Mouse (Mus musculus): ENCODE results near the gene Olfr982. TPM values are rescaled to one million over a fixed set of nuclear protein-coding genes. Genes with fewer than 3 reads are reported as not detected.

Olfr982 gene
- polyA plus RNA-seq (2015; fragmentation: Nextera tagmentation; extraction: Ambion mirVana): not detected in 2 replicates

GRCm38 (mm10) chr9:40073529-40073928 lies at the start of gene Olfr982:
Olfr982 (plus strand) TSS chr9:40073829.
- no peak within 1 kb of the TSS for H3K9ac ChIP-seq
- ATAC-seq: no peak
- H3K4me1 ChIP-seq (replicated peaks): no peaks in the 10 kb centered on the region
- no peaks in the 10 kb centered on the region for H3K27me3 ChIP-seq (replicated peaks)
- no peaks in the 10 kb centered on the region for H3K36me3 ChIP-seq
- H3K4me3 ChIP-seq (replicated peaks): no peak within 1 kb of the TSS
- H3K9me3 ChIP-seq: no peaks in the 10 kb centered on the region
- no peak within 1 kb of the TSS for H3K27ac ChIP-seq
- no peak within 1 kb of the TSS for H3K4me2 ChIP-seq (replicated peaks)
- 79% methylated on average over 2 of the region's 2 CpGs for WGBS

- no peak overlapping the region for H3K27ac ChIP-seq
- H3K4me3 ChIP-seq (replicated peaks): no peak overlapping the region
- H3K36me3 ChIP-seq: no peaks in the 10 kb centered on the region
- H3K4me2 ChIP-seq (replicated peaks): no peak overlapping the region
- no peaks in the 10 kb centered on the region for H3K9me3 ChIP-seq
- H3K4me1 ChIP-seq (replicated peaks): no peaks in the 10 kb centered on the region
- H3K9ac ChIP-seq: no peak overlapping the region
- 94% methylated on average over 19 of the region's 19 CpGs for WGBS
- no peak for ATAC-seq
- H3K27me3 ChIP-seq (replicated peaks): no peaks in the 10 kb centered on the region
Observed at GRCm38 (mm10) chr9:40050138-40050537, 23.5 kb upstream of the Olfr982 start.

GRCm38 (mm10) chr9:40093495-40093894 lies 19.9 kb downstream of the Olfr982 start, which contains the start of gene Olfr983:
Olfr983 (minus strand) TSS chr9:40093595.
- H3K36me3 ChIP-seq: no peaks in the 10 kb centered on the region
- no peak within 1 kb of the TSS for H3K9ac ChIP-seq
- no peaks in the 10 kb centered on the region for H3K27me3 ChIP-seq (replicated peaks)
- no peak within 1 kb of the TSS for H3K4me3 ChIP-seq (replicated peaks)
- H3K4me1 ChIP-seq (replicated peaks): no peaks in the 10 kb centered on the region
- H3K4me2 ChIP-seq (replicated peaks): no peak within 1 kb of the TSS
- no peaks in the 10 kb centered on the region for H3K9me3 ChIP-seq
- H3K27ac ChIP-seq: no peak within 1 kb of the TSS
- ATAC-seq: no peak
- WGBS: 88% methylated on average over 2 of the region's 2 CpGs

- Histone ChIP-seq H3K9me3 (no peaks in the 10 kb centered on the region), H3K9ac (no peak overlapping the region), H3K4me3 (replicated peaks) (no peak overlapping the region), H3K4me1 (replicated peaks) (no peaks in the 10 kb centered on the region), H3K27ac (no peak overlapping the region), H3K4me2 (replicated peaks) (no peak overlapping the region), H3K27me3 (replicated peaks) (no peaks in the 10 kb centered on the region), H3K36me3 (no peaks in the 10 kb centered on the region)
- ATAC-seq: no peak
- WGBS: 59% methylated on average over 3 of the region's 3 CpGs
Observed at GRCm38 (mm10) chr9:40094769-40095168, 21.1 kb downstream of the Olfr982 start.

- Histone ChIP-seq H3K27ac (no peak within 1 kb of the TSS), H3K4me1 (replicated peaks) (0 out of 2 replicates have a peak, but pooled peaks cover 3% of the 10 kb centered on the region), H3K9me3 (no peaks in the 10 kb centered on the region), H3K4me2 (replicated peaks) (no peak within 1 kb of the TSS), H3K4me3 (replicated peaks) (no peak within 1 kb of the TSS), H3K36me3 (no peaks in the 10 kb centered on the region), H3K9ac (no peak within 1 kb of the TSS), H3K27me3 (replicated peaks) (no peaks in the 10 kb centered on the region)
- WGBS: 87% methylated on average over 2 of the region's 2 CpGs
- ATAC-seq: no peak
Observed at GRCm38 (mm10) chr9:40114106-40114505, 40.5 kb downstream of the Olfr982 start, which contains the start of gene Olfr984. Olfr984 (minus strand) TSS chr9:40114206.

GRCm38 (mm10) chr9:40116645-40117286 lies 43.1 kb downstream of the Olfr982 start:
- Histone ChIP-seq H3K4me1 (replicated peaks) (0 out of 2 replicates have a peak, but pooled peaks cover 3% of the 10 kb centered on the region), H3K4me3 (replicated peaks) (no peak overlapping the region), H3K9me3 (no peaks in the 10 kb centered on the region), H3K27me3 (replicated peaks) (no peaks in the 10 kb centered on the region), H3K9ac (no peak overlapping the region), H3K4me2 (replicated peaks) (peak overlapping the region; percentile 31), H3K27ac (no peak overlapping the region), H3K36me3 (no peaks in the 10 kb centered on the region)
- ATAC-seq: peak; percentile 74
- 37% methylated on average over 10 of the region's 10 CpGs for WGBS

- Histone ChIP-seq H3K27ac (no peak overlapping the region), H3K4me2 (replicated peaks) (peak overlapping the region; percentile 31), H3K36me3 (no peaks in the 10 kb centered on the region), H3K4me3 (replicated peaks) (no peak overlapping the region), H3K9me3 (no peaks in the 10 kb centered on the region), H3K27me3 (replicated peaks) (no peaks in the 10 kb centered on the region), H3K9ac (no peak overlapping the region), H3K4me1 (replicated peaks) (0 out of 2 replicates have a peak, but pooled peaks cover 3% of the 10 kb centered on the region)
- 70% methylated on average over 5 of the region's 5 CpGs for WGBS
- no peak for ATAC-seq
Observed at GRCm38 (mm10) chr9:40117287-40117659, 43.6 kb downstream of the Olfr982 start.

Other genes starting within 250 kb of the Olfr982 start
- not detected in 2 replicates for gene Olfr971, start 237.0 kb upstream of the Olfr982 start, polyA plus RNA-seq (2015; fragmentation: Nextera tagmentation; extraction: Ambion mirVana)
- not detected in 2 replicates for gene Olfr972, start 207.4 kb upstream of the Olfr982 start, polyA plus RNA-seq (2015; fragmentation: Nextera tagmentation; extraction: Ambion mirVana)
- gene Olfr229, start 166.5 kb upstream of the Olfr982 start, polyA plus RNA-seq (2015; fragmentation: Nextera tagmentation; extraction: Ambion mirVana): not detected in 2 replicates
- not detected in 2 replicates for gene Olfr974, start 136.3 kb upstream of the Olfr982 start, polyA plus RNA-seq (2015; fragmentation: Nextera tagmentation; extraction: Ambion mirVana)
- not detected in 2 replicates for gene Olfr975, start 121.8 kb upstream of the Olfr982 start, polyA plus RNA-seq (2015; fragmentation: Nextera tagmentation; extraction: Ambion mirVana)
- gene Olfr976, start 112.7 kb upstream of the Olfr982 start, polyA plus RNA-seq (2015; fragmentation: Nextera tagmentation; extraction: Ambion mirVana): not detected in 2 replicates
- gene Olfr978, start 81.7 kb upstream of the Olfr982 start, polyA plus RNA-seq (2015; fragmentation: Nextera tagmentation; extraction: Ambion mirVana): not detected in 2 replicates
- not detected in 2 replicates for gene Olfr979, start 70.4 kb upstream of the Olfr982 start, polyA plus RNA-seq (2015; fragmentation: Nextera tagmentation; extraction: Ambion mirVana)
- not detected in 2 replicates for gene Olfr980, start 64.2 kb upstream of the Olfr982 start, polyA plus RNA-seq (2015; fragmentation: Nextera tagmentation; extraction: Ambion mirVana)
- gene Olfr981, start 52.4 kb upstream of the Olfr982 start, polyA plus RNA-seq (2015; fragmentation: Nextera tagmentation; extraction: Ambion mirVana): not detected in 2 replicates
- gene Olfr983, start 19.8 kb downstream of the Olfr982 start, polyA plus RNA-seq (2015; fragmentation: Nextera tagmentation; extraction: Ambion mirVana): not detected in 2 replicates
- gene Olfr984, start 40.4 kb downstream of the Olfr982 start, polyA plus RNA-seq (2015; fragmentation: Nextera tagmentation; extraction: Ambion mirVana): not detected in 2 replicates
- gene Olfr985, start 56.4 kb downstream of the Olfr982 start, polyA plus RNA-seq (2015; fragmentation: Nextera tagmentation; extraction: Ambion mirVana): not detected in 2 replicates
- gene Tmem225, start 74.3 kb downstream of the Olfr982 start, polyA plus RNA-seq (2015; fragmentation: Nextera tagmentation; extraction: Ambion mirVana): not detected in 2 replicates
- gene Olfr986, start 107.1 kb downstream of the Olfr982 start, polyA plus RNA-seq (2015; fragmentation: Nextera tagmentation; extraction: Ambion mirVana): not detected in 2 replicates
- 4.1 TPM in 2 replicates for gene Zfp202, start 118.5 kb downstream of the Olfr982 start, polyA plus RNA-seq (2015; fragmentation: Nextera tagmentation; extraction: Ambion mirVana)
- 4.5 and 6.2 TPM in 2 replicates for gene Scn3b, start 195.4 kb downstream of the Olfr982 start, polyA plus RNA-seq (2015; fragmentation: Nextera tagmentation; extraction: Ambion mirVana)

Measured in intestine, embryonic 15.5 days (tissue).